25 mouse cellular contexts compared by ENCODE assay signal in the genomic region with DNA sequence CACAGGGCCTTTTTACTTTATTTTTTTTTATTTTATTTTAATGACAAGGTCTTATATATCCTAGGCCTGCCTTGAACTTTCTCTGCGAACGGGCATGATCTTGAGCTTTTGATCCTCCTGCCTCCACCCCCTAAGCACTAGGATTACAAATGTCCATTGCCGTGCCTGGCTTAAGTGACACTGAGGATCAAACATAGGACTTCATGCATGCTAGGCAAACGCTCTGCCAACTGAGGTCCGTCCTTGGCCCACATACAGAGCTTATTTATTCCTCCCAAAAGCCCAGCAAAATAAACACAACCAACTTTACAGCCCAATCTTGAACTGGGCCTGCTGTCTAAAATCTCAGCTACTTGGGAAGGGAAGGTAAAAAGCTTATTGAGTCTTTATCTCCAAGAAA.
"Had no signal": no experiment of that assay in that cellular context is flagged by ENCODE, and none has a peak within 500 bp of the region (broad histone marks: within the 10 kb centered on the region; RNA-seq: fewer than 3 reads in every experiment).

No protein-coding gene starts in this region.

- H3K4me2 ChIP-seq: heart, embryonic 11.5 days; heart, embryonic 13.5 days; heart, embryonic 15.5 days; hindbrain, embryonic 13.5 days; hindbrain, embryonic 15.5 days; kidney, embryonic 15.5 days; limb, embryonic 13.5 days; limb, embryonic 15.5 days; liver, embryonic 11.5 days had no signal

- H3K36me3 ChIP-seq: heart, embryonic 13.5 days; heart, embryonic 15.5 days; hindbrain, embryonic 13.5 days; hindbrain, embryonic 15.5 days; kidney, embryonic 15.5 days; limb, embryonic 13.5 days; limb, embryonic 15.5 days had no signal

- H3K9ac ChIP-seq: heart, embryonic 13.5 days; heart, embryonic 15.5 days; hindbrain, embryonic 13.5 days; hindbrain, embryonic 15.5 days; kidney, embryonic 15.5 days; limb, embryonic 13.5 days; limb, embryonic 15.5 days; liver, embryonic 14.5 days had no signal

- H3K4me3 ChIP-seq: heart, adult 2 months; heart, embryonic 13.5 days; heart, embryonic 15.5 days; hindbrain, embryonic 13.5 days; hindbrain, embryonic 15.5 days; kidney, embryonic 15.5 days; limb, embryonic 13.5 days; limb, embryonic 15.5 days had no signal

- DNase-seq: gastrocnemius, postnatal 14 days; gastrocnemius, postnatal 36 days; heart, adult 11 months; heart, adult 2 months; heart, postnatal 14 days; heart, postnatal 36 days; kidney, adult 11 months; kidney, adult 2 months; kidney, adult 9 months; kidney, postnatal 14 days; kidney, postnatal 36 days; left cerebral cortex, postnatal 4 days had no signal

- H3K27ac ChIP-seq: heart, adult 2 months; heart, embryonic 13.5 days; heart, embryonic 15.5 days; hindbrain, embryonic 13.5 days; hindbrain, embryonic 15.5 days; hindbrain, postnatal 0 days; kidney, embryonic 15.5 days; kidney, postnatal 0 days; limb, embryonic 13.5 days; limb, embryonic 15.5 days; liver, embryonic 14.5 days had no signal

- ATAC-seq: intestine, embryonic 16.5 days had no signal

- H3K9me3 ChIP-seq: heart, embryonic 13.5 days; heart, embryonic 15.5 days; hindbrain, embryonic 13.5 days; hindbrain, embryonic 15.5 days; kidney, embryonic 15.5 days; limb, embryonic 13.5 days; limb, embryonic 15.5 days had no signal

- H3K4me1 ChIP-seq: hindbrain, embryonic 13.5 days; hindbrain, embryonic 15.5 days had no signal

- H3K27me3 ChIP-seq: heart, embryonic 13.5 days; heart, embryonic 15.5 days; hindbrain, embryonic 13.5 days; hindbrain, embryonic 15.5 days; kidney, embryonic 15.5 days; limb, embryonic 13.5 days; limb, embryonic 15.5 days had no signal
